ENCODE assay signal across 7 mouse cellular contexts in the genomic region with DNA sequence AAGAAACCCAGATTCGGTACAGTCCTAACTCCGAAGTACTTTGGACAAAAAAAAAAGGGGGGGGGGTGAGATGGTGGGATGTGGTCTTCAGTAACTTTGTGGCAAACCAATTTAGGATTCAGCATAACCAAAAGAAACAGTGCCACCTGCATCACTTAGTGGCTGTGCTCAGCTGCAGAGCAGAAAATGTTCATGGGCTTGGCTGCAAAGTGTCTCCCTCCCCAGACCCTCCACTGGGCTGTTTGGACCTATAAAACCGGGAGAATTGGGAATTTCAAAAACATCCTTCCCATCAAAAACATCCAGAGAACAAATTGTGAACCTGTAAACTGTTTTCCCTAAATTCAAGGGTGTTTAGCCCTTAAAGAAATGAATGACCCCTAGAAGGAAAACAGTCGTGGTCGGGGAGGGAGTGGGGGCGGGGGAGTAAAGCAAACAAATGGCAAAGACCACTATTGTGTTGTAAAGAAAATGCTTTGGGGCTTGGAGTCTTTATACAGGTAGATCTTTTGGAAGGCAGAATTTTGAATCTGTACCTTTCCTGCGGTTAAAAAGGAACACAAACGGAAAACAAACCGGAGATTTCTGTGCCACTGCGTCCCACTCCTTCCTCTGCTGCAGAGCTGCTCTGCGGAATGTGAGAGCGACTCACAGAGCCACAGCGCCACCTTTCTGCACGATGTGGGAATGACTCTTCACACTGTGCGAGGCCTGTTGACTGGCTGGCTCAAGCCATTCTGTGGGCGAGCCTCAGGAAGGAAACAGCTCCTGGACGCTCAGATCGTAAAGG.
A peak's percentile ranks its signal among the peaks of the same experiment; 100 is the strongest.
DNase-seq lines count a peak whose midpoint lies in the region; ATAC-seq lines count a peak whose summit lies in the region.

No protein-coding gene starts in this region.

- ATAC-seq in embryonic facial prominence, embryonic 11.5 days (replicated peaks; ENCODE audit: insufficient number of reproducible peaks, low FRiP score, low TSS enrichment, low read depth): peak; percentile 90
- ATAC-seq in granulocyte monocyte progenitor cell, adult 5-6 weeks (replicated peaks; ENCODE audit: poor library complexity, severe bottlenecking): peak; percentile 100
- peak; percentile 98 for ATAC-seq in midbrain, embryonic 13.5 days

- WGBS in embryonic facial prominence, embryonic 11.5 days: 5% methylated on average over 18 of the region's 18 CpGs
- WGBS in limb, embryonic 10.5 days: 5% methylated on average over 18 of the region's 18 CpGs
- 6% methylated on average over 18 of the region's 18 CpGs for WGBS in midbrain, embryonic 13.5 days

- no peaks in the 10 kb centered on the region for H3K27me3 ChIP-seq in embryonic facial prominence, embryonic 11.5 days (ENCODE audit: control insufficient read depth, insufficient read depth, low read length)
- H3K27me3 ChIP-seq in limb, embryonic 10.5 days (ENCODE audit: low read depth, poor library complexity, severe bottlenecking): no peaks in the 10 kb centered on the region
- H3K27me3 ChIP-seq in midbrain, embryonic 13.5 days: no peaks in the 10 kb centered on the region

- H3K4me3 ChIP-seq in embryonic facial prominence, embryonic 11.5 days (ENCODE audit: low read depth, low read length): peak overlapping the region; percentile 22
- peak overlapping the region; percentile 39 for H3K4me3 ChIP-seq in limb, embryonic 10.5 days
- peak overlapping the region; percentile 36 for H3K4me3 ChIP-seq in midbrain, embryonic 13.5 days (replicated peaks)

- H3K4me2 ChIP-seq in embryonic facial prominence, embryonic 11.5 days (ENCODE audit: low read depth, low read length): peak overlapping the region; percentile 36
- peak overlapping the region; percentile 56 for H3K4me2 ChIP-seq in midbrain, embryonic 13.5 days (replicated peaks)

- H3K9me3 ChIP-seq in embryonic facial prominence, embryonic 11.5 days (replicated peaks; ENCODE audit: control insufficient read depth, low read length): no peaks in the 10 kb centered on the region
- H3K9me3 ChIP-seq in limb, embryonic 10.5 days (replicated peaks): no peaks in the 10 kb centered on the region
- H3K9me3 ChIP-seq in midbrain, embryonic 13.5 days: no peaks in the 10 kb centered on the region

- peak overlapping the region; percentile 23; the same call in 1 of the 2 replicates for H3K9ac ChIP-seq in embryonic facial prominence, embryonic 11.5 days (replicated peaks; ENCODE audit: low read length)
- peak overlapping the region; percentile 57 for H3K9ac ChIP-seq in midbrain, embryonic 13.5 days (replicated peaks)

- DNase-seq in adrenal gland, postnatal 10 days: peak; percentile 91
- peak; percentile 94 for DNase-seq in embryonic facial prominence, embryonic 11.5 days (ENCODE audit: low spot score)
- peak; percentile 75 for DNase-seq in kidney, adult 11 months
- peak; percentile 94 for DNase-seq in limb, embryonic 10.5 days (ENCODE audit: low spot score)
- peak; percentile 45 for DNase-seq in spleen, adult 12 weeks (ENCODE audit: low spot score)

- no peaks in the 10 kb centered on the region for H3K4me1 ChIP-seq in embryonic facial prominence, embryonic 11.5 days (ENCODE audit: control insufficient read depth, insufficient read depth, low read length)
- H3K4me1 ChIP-seq in limb, embryonic 10.5 days: peaks cover 79% of the 10 kb centered on the region
- H3K4me1 ChIP-seq in midbrain, embryonic 13.5 days (replicated peaks): peaks cover 17% of the 10 kb centered on the region

- no peaks in the 10 kb centered on the region for H3K36me3 ChIP-seq in embryonic facial prominence, embryonic 11.5 days (replicated peaks; ENCODE audit: control insufficient read depth, insufficient read depth, low read depth, low read length)
- peaks cover 15% of the 10 kb centered on the region for H3K36me3 ChIP-seq in limb, embryonic 10.5 days
- H3K36me3 ChIP-seq in midbrain, embryonic 13.5 days: peaks cover 2% of the 10 kb centered on the region

- H3K27ac ChIP-seq in embryonic facial prominence, embryonic 11.5 days (replicated peaks; ENCODE audit: low read depth, low read length): 0 out of 2 replicates have a peak overlapping the region, but pooled peaks have one; percentile 13
- peak overlapping the region; percentile 85 for H3K27ac ChIP-seq in limb, embryonic 10.5 days
- H3K27ac ChIP-seq in midbrain, embryonic 13.5 days: no peak overlapping the region
